Mouse (Mus musculus) liver, embryonic 16.5 days (tissue): ENCODE results near the gene Mia2. TPM values are rescaled to one million over a fixed set of nuclear protein-coding genes. Genes with fewer than 3 reads are reported as not detected.

ENCODE experiments used
- ATAC-seq: fragments of 200-750 bp; cut with Nextera tagmentation; 2 replicates; pipeline ENCODE4 v1.8.0; 2017; ENCODE audit warnings: low read depth, mild to moderate bottlenecking, moderate number of reproducible peaks, moderate library complexity
- H3K27ac ChIP-seq: fragments of 300-500 bp; sonication (generic); 2 replicates; pipeline ENCODE4 v1.5.1; 2014; ENCODE audit warnings: mild to moderate bottlenecking, low read length
- H3K27me3 ChIP-seq: fragments of 300-500 bp; sonication (generic); 2 replicates; pipeline ENCODE4 v1.6.1; 2014; ENCODE audit warnings: low read depth, low read length, mixed read lengths; ENCODE audit not compliant: control insufficient read depth, insufficient read depth
- H3K36me3 ChIP-seq: fragments of 300-500 bp; sonication (generic); 2 replicates; pipeline ENCODE4 v1.6.1; 2014; ENCODE audit warnings: mild to moderate bottlenecking; ENCODE audit not compliant: control insufficient read depth, insufficient read depth
- H3K4me1 ChIP-seq: fragments of 300-500 bp; sonication (generic); 2 replicates; pipeline ENCODE4 v1.6.1; 2014; ENCODE audit warnings: low read depth, low read length, mixed read lengths; ENCODE audit not compliant: control insufficient read depth
- H3K4me2 ChIP-seq: fragments of 300-500 bp; sonication (generic); 2 replicates; pipeline ENCODE4 v1.6.1; 2014; ENCODE audit warnings: low read depth, low read length, mixed read lengths
- H3K4me3 ChIP-seq: fragments of 300-500 bp; sonication (generic); 2 replicates; pipeline ENCODE4 v1.5.1; 2014; ENCODE audit warnings: low read depth, mild to moderate bottlenecking, low read length
- H3K9ac ChIP-seq: fragments of 300-500 bp; sonication (generic); 2 replicates; pipeline ENCODE4 v1.6.1; 2014; ENCODE audit warnings: low read depth, low read length
- H3K9me3 ChIP-seq: fragments of 300-500 bp; sonication (generic); replicated peaks from 2 replicates; pipeline ENCODE4 v1.6.1; 2016; ENCODE audit warnings: low read length; ENCODE audit not compliant: control insufficient read depth
- WGBS: fragments of 180-500 bp; shearing (Covaris S2); extraction: QIAGEN DNeasy Blood & Tissue Kit; methylation state at CpG from one replicate; pipeline ENCODE4 v1.1.7; 2014; ENCODE audit not compliant: insufficient replicate concordance; 5-methylcytosine and 5-hydroxymethylcytosine counted together
- polyA plus RNA-seq: library from polyadenylated mRNA; unstranded; fragments of >200 nt; fragmentation: Nextera tagmentation; extraction: Ambion mirVana; gene quantifications from 2 replicates; pipeline ENCODE4 v1.2.1, GENCODE M21; 2015

Gene Mia2
- polyA plus RNA-seq, 1 experiment from 2014 or later: 56.2 TPM

GRCm38 (mm10) chr12:59060993-59061595 is 34.5 kb upstream of the Mia2 start, which contains the start of gene Trappc6b:
Gene Trappc6b (minus strand): TSS chr12:59061472.
- peaks cover 18% of the 10 kb centered on the region for H3K4me1 ChIP-seq
- under 1% methylated on average over 42 of the region's 49 CpGs for WGBS
- ATAC-seq: peak; percentile 95

GRCm38 (mm10) chr12:59064837-59065236 is 30.8 kb upstream of the Mia2 start:
- WGBS: 81% methylated on average over 8 of the region's 8 CpGs

More at GRCm38 (mm10) chr12:59060993-59061595, 34.5 kb upstream of the Mia2 start, which contains the start of gene Trappc6b:
- Histone ChIP-seq H3K36me3 (no peaks in the 10 kb centered on the region; the same call in 1 of the 2 replicates), H3K27me3 (no peaks in the 10 kb centered on the region), H3K9me3 (no peaks in the 10 kb centered on the region), H3K4me2 (peak within 1 kb of the TSS; percentile 88), H3K27ac (peak within 1 kb of the TSS; percentile 93), H3K4me3 (peak within 1 kb of the TSS; percentile 97), H3K9ac (peak within 1 kb of the TSS; percentile 97)

GRCm38 (mm10) chr12:59065776-59066175 is 29.8 kb upstream of the Mia2 start:
- peaks cover 10% of the 10 kb centered on the region for H3K4me1 ChIP-seq
- no peaks in the 10 kb centered on the region for H3K9me3 ChIP-seq
- 40% methylated on average over 3 of the region's 3 CpGs for WGBS
- peak overlapping the region; percentile 84 for H3K4me2 ChIP-seq
- peaks cover 20% of the 10 kb centered on the region for H3K36me3 ChIP-seq
- ATAC-seq: no peak
- H3K27me3 ChIP-seq: no peaks in the 10 kb centered on the region
- H3K4me3 ChIP-seq: peak overlapping the region; percentile 97
- peak overlapping the region; percentile 71 for H3K9ac ChIP-seq
- H3K27ac ChIP-seq: peak overlapping the region; percentile 81

More at GRCm38 (mm10) chr12:59064837-59065236, 30.8 kb upstream of the Mia2 start:
- H3K9ac ChIP-seq: no peak overlapping the region
- H3K27ac ChIP-seq: no peak overlapping the region
- no peak for ATAC-seq
- no peaks in the 10 kb centered on the region for H3K27me3 ChIP-seq
- H3K36me3 ChIP-seq: peaks cover 15% of the 10 kb centered on the region
- H3K4me1 ChIP-seq: peaks cover 16% of the 10 kb centered on the region
- no peak overlapping the region for H3K4me3 ChIP-seq
- no peak overlapping the region for H3K4me2 ChIP-seq
- no peaks in the 10 kb centered on the region for H3K9me3 ChIP-seq

GRCm38 (mm10) chr12:59066448-59067077 is 29.0 kb upstream of the Mia2 start, which contains the start of gene Pnn:
Gene Pnn (plus strand): TSS chr12:59066884.
- H3K4me2 ChIP-seq: peak within 1 kb of the TSS; percentile 92
- H3K36me3 ChIP-seq: peaks cover 27% of the 10 kb centered on the region
- H3K27me3 ChIP-seq: no peaks in the 10 kb centered on the region
- WGBS: under 1% methylated on average over 43 of the region's 43 CpGs
- no peaks in the 10 kb centered on the region for H3K9me3 ChIP-seq
- H3K27ac ChIP-seq: peak within 1 kb of the TSS; percentile 81
- ATAC-seq: peak; percentile 99
- peaks cover 10% of the 10 kb centered on the region for H3K4me1 ChIP-seq
- H3K4me3 ChIP-seq: peak within 1 kb of the TSS; percentile 97
- H3K9ac ChIP-seq: peak within 1 kb of the TSS; percentile 98

GRCm38 (mm10) chr12:59067095-59067494 is 28.5 kb upstream of the Mia2 start:
- WGBS: under 1% methylated on average over 32 of the region's 41 CpGs
- peak overlapping the region; percentile 92 for H3K4me2 ChIP-seq
- H3K9ac ChIP-seq: peak overlapping the region; percentile 98
- H3K9me3 ChIP-seq: no peaks in the 10 kb centered on the region
- peak overlapping the region; percentile 97 for H3K4me3 ChIP-seq
- peaks cover 10% of the 10 kb centered on the region for H3K4me1 ChIP-seq
- H3K27me3 ChIP-seq: no peaks in the 10 kb centered on the region
- peak overlapping the region; percentile 76 for H3K27ac ChIP-seq
- H3K36me3 ChIP-seq: peaks cover 32% of the 10 kb centered on the region
- peak; percentile 15 for ATAC-seq

- WGBS: 85% methylated on average over 13 of the region's 13 CpGs
- H3K4me1 ChIP-seq: peaks cover 10% of the 10 kb centered on the region
- no peak overlapping the region for H3K9ac ChIP-seq
- peaks cover 40% of the 10 kb centered on the region for H3K36me3 ChIP-seq
- ATAC-seq: no peak
- H3K9me3 ChIP-seq: no peaks in the 10 kb centered on the region
- H3K4me3 ChIP-seq: no peak overlapping the region
- no peaks in the 10 kb centered on the region for H3K27me3 ChIP-seq
- H3K27ac ChIP-seq: no peak overlapping the region
- no peak overlapping the region for H3K4me2 ChIP-seq
Measured at GRCm38 (mm10) chr12:59068791-59069190, 26.8 kb upstream of the Mia2 start.

- Histone ChIP-seq H3K27me3 (no peaks in the 10 kb centered on the region), H3K27ac (no peak overlapping the region), H3K4me3 (no peak overlapping the region), H3K4me1 (peaks cover 4% of the 10 kb centered on the region), H3K9me3 (no peaks in the 10 kb centered on the region), H3K9ac (no peak overlapping the region), H3K4me2 (no peak overlapping the region), H3K36me3 (peaks cover 40% of the 10 kb centered on the region)
- no peak for ATAC-seq
- WGBS: 86% methylated on average over 11 of the region's 11 CpGs
Measured at GRCm38 (mm10) chr12:59072286-59072685, 23.3 kb upstream of the Mia2 start.

GRCm38 (mm10) chr12:59074052-59074451 is 21.5 kb upstream of the Mia2 start:
- no peaks in the 10 kb centered on the region for H3K4me1 ChIP-seq
- no peak overlapping the region for H3K9ac ChIP-seq
- WGBS: 81% methylated on average over 3 of the region's 3 CpGs
- H3K27me3 ChIP-seq: no peaks in the 10 kb centered on the region
- no peak overlapping the region for H3K4me2 ChIP-seq
- ATAC-seq: no peak
- no peak overlapping the region for H3K27ac ChIP-seq
- H3K4me3 ChIP-seq: no peak overlapping the region
- no peaks in the 10 kb centered on the region for H3K9me3 ChIP-seq
- H3K36me3 ChIP-seq: peaks cover 33% of the 10 kb centered on the region

GRCm38 (mm10) chr12:59076996-59077395 is 18.6 kb upstream of the Mia2 start:
- no peaks in the 10 kb centered on the region for H3K27me3 ChIP-seq

More at GRCm38 (mm10) chr12:59076996-59077395, 18.6 kb upstream of the Mia2 start:
- ATAC-seq: no peak
- Histone ChIP-seq H3K27ac (no peak overlapping the region), H3K36me3 (peaks cover 9% of the 10 kb centered on the region), H3K4me1 (no peaks in the 10 kb centered on the region), H3K4me2 (no peak overlapping the region), H3K4me3 (no peak overlapping the region), H3K9me3 (no peaks in the 10 kb centered on the region), H3K9ac (no peak overlapping the region)
- WGBS: 70% methylated on average over 3 of the region's 3 CpGs
